Mouse (Mus musculus): ENCODE measurements around the gene Spink8. TPM values are rescaled to one million over a fixed set of nuclear protein-coding genes. Genes with fewer than 3 reads are reported as not detected.

Gene Spink8
- total and polyA plus RNA-seq, 3 experiments: not detected

- peak within 1 kb of the TSS; percentile 92 to 97 for H3K4me3 ChIP-seq (ENCODE audit: control insufficient read depth in 1 of 2, insufficient read depth in 1 of 2, low read depth in 2 of 2, low read length in 2 of 2)
- TF ChIP-seq POLR2A (IDR thresholded peaks at IDR 0.05; ENCODE audit: control insufficient read depth in 1 of 2, insufficient read depth in 1 of 2, low read depth in 1 of 2, low read length in 2 of 2, poor library complexity in 1 of 2): peak; percentile 92 to 99
- peak; percentile 23 to 74 (median 42); a peak in 5 of 6 replicates for TF ChIP-seq CTCF (IDR thresholded peaks at IDR 0.05 in 2 of 3, conservative IDR thresholded peaks at IDR 0.05 in 1 of 3; ENCODE audit: control insufficient read depth in 1 of 3, insufficient read depth in 1 of 3, low read depth in 2 of 3, low read length in 3 of 3, poor library complexity in 1 of 3, severe bottlenecking in 1 of 3)
- TF ChIP-seq E2F4 (IDR thresholded peaks at IDR 0.05; ENCODE audit: borderline replicate concordance, low read depth, low read length): peak; percentile 94; the same call in 1 of the 2 replicates
- peak; percentile 75 for TF ChIP-seq TCF12 (IDR thresholded peaks at IDR 0.05; ENCODE audit: low read depth, low read length)
- no peak for TF ChIP-seq EP300 (IDR thresholded peaks at IDR 0.05; ENCODE audit: low read depth in 1 of 2, low read length in 2 of 2)
- TF ChIP-seq CHD1 (IDR thresholded peaks at IDR 0.05; ENCODE audit: low read depth, low read length): no peak
- peak; percentile 94 for TF ChIP-seq TBP (IDR thresholded peaks at IDR 0.05; ENCODE audit: low read depth, low read length)
- TF ChIP-seq MAFK (IDR thresholded peaks at IDR 0.05; ENCODE audit: borderline replicate concordance, low read depth, low read length): no peak
- TF ChIP-seq SMC3 (IDR thresholded peaks at IDR 0.05; ENCODE audit: low read depth, low read length): no peak
- no peak; the same call in 1 of the 2 replicates for TF ChIP-seq ETS1 (IDR thresholded peaks at IDR 0.05; ENCODE audit: low read depth, low read length)
- TF ChIP-seq MAZ (IDR thresholded peaks at IDR 0.05; ENCODE audit: low read depth, low read length): peak; percentile 95; the same call in 1 of the 2 replicates
- peak; percentile 92 for TF ChIP-seq ZMIZ1 (IDR thresholded peaks at IDR 0.05; ENCODE audit: low read depth, low read length)
- TF ChIP-seq ELF1 (IDR thresholded peaks at IDR 0.05; ENCODE audit: low read depth, low read length): peak; percentile 71; the same call in 1 of the 2 replicates
- peak; percentile 65; the same call in 1 of the 2 replicates for TF ChIP-seq MYC (IDR thresholded peaks at IDR 0.05; ENCODE audit: low read depth, low read length)
- no peak for TF ChIP-seq POLR2AphosphoS5 (IDR thresholded peaks at IDR 0.05; ENCODE audit: borderline replicate concordance, low read depth, low read length)
- TF ChIP-seq RCOR1 (IDR thresholded peaks at IDR 0.05; ENCODE audit: low read depth, low read length): no peak
- TF ChIP-seq NELFE (IDR thresholded peaks at IDR 0.05; ENCODE audit: low read depth, low read length): peak; percentile 97
- TF ChIP-seq ZC3H11A (IDR thresholded peaks at IDR 0.05; ENCODE audit: low read depth, low read length): no peak
- TF ChIP-seq MYB (IDR thresholded peaks at IDR 0.05; ENCODE audit: low read depth, low read length): no peak
- peak; percentile 75; the same call in 1 of the 2 replicates for TF ChIP-seq MXI1 (IDR thresholded peaks at IDR 0.05; ENCODE audit: low read depth, low read length)
- TF ChIP-seq USF1 (IDR thresholded peaks at IDR 0.05; ENCODE audit: low read depth, low read length): peak; percentile 85
- no peak for TF ChIP-seq USF2 (IDR thresholded peaks at IDR 0.05; ENCODE audit: borderline replicate concordance in 1 of 2, insufficient read depth in 1 of 2, low read depth in 1 of 2, low read length in 2 of 2)
- no peak for TF ChIP-seq CHD2 (IDR thresholded peaks at IDR 0.05; ENCODE audit: low read length)
- peak; percentile 86 for TF ChIP-seq POLR2AphosphoS2 (IDR thresholded peaks at IDR 0.05; ENCODE audit: low read length)
- TF ChIP-seq JUND (IDR thresholded peaks at IDR 0.05; ENCODE audit: low read depth, low read length): no peak
- 0 out of 2 replicates have a peak, but pooled peaks have one; percentile 31 for TF ChIP-seq NRF1 (IDR thresholded peaks at IDR 0.05; ENCODE audit: insufficient read depth, low read depth, low read length, poor library complexity, severe bottlenecking)
- TF ChIP-seq UBTF (IDR thresholded peaks at IDR 0.05; ENCODE audit: borderline replicate concordance, insufficient read depth, low read depth, low read length): no peak
- TF ChIP-seq HCFC1 (IDR thresholded peaks at IDR 0.05; ENCODE audit: low read depth, low read length): peak; percentile 96
- TF ChIP-seq RAD21 (IDR thresholded peaks at IDR 0.05; ENCODE audit: low read depth, low read length): no peak
- TF ChIP-seq SIN3A (IDR thresholded peaks at IDR 0.05; ENCODE audit: low read length): peak; percentile 73
- peak; percentile 96 for TF ChIP-seq ZNF384 (IDR thresholded peaks at IDR 0.05; ENCODE audit: low read depth, low read length)
- TF ChIP-seq GATA1 (IDR thresholded peaks at IDR 0.05; ENCODE audit: low read depth, low read length): no peak
- TF ChIP-seq KAT2A (conservative IDR thresholded peaks at IDR 0.05; ENCODE audit: low read depth, low read length): peak; percentile 85
- H3K9me3 ChIP-seq (replicated peaks; ENCODE audit: insufficient read depth, low read length): no peaks in the 10 kb centered on the region
- H3K4me1 ChIP-seq (ENCODE audit: control insufficient read depth in 1 of 2, insufficient read depth in 2 of 2, low read length in 2 of 2): peaks cover 14 to 21% of the 10 kb centered on the region in 2 experiments
- DNase-seq (ENCODE audit: low read depth, low spot score): peak; percentile 100
- no peaks in the 10 kb centered on the region for H3K27me3 ChIP-seq (ENCODE audit: control insufficient read depth in 1 of 2, insufficient read depth in 2 of 2, low read length in 2 of 2)
- H3K9ac ChIP-seq (ENCODE audit: control insufficient read depth, low read depth, low read length, poor library complexity, severe bottlenecking): peak within 1 kb of the TSS; percentile 95
- H3K79me2 ChIP-seq (ENCODE audit: control insufficient read depth, insufficient read depth, low read length, poor library complexity): peaks cover 40% of the 10 kb centered on the region
- H3K36me3 ChIP-seq (ENCODE audit: control insufficient read depth in 1 of 2, insufficient read depth in 2 of 2, low read length in 2 of 2): peaks cover 19 to 42% of the 10 kb centered on the region in 2 experiments
- H3K27ac ChIP-seq (ENCODE audit: control insufficient read depth, low read depth, low read length): peak within 1 kb of the TSS; percentile 99
Observed at GRCm38 (mm10) chr9:109874797-109875691, 63.0 kb downstream of the Spink8 start, which contains the start of gene Cdc25a. Gene Cdc25a (plus strand): TSS chr9:109875579.

All from MEL (cell line).